ENCODE assay signal across 8 mouse cellular contexts in genomic region chr12:111485652-111486306, GRCm38 (mm10). TPM values are rescaled to one million over a fixed set of nuclear protein-coding genes. Genes with fewer than 3 reads are reported as not detected.
DNase-seq lines count a peak whose midpoint lies in the region; ATAC-seq lines count a peak whose summit lies in the region.

TSS of gene Gm266 (minus strand) at chr12:111485823.

- no peaks in the 10 kb centered on the region for H3K9me3 ChIP-seq in heart, embryonic 13.5 days
- no peaks in the 10 kb centered on the region for H3K9me3 ChIP-seq in limb, embryonic 11.5 days (ENCODE audit: control insufficient read depth, low read length)
- H3K9me3 ChIP-seq in neural tube, embryonic 12.5 days: no peaks in the 10 kb centered on the region

- peak within 1 kb of the TSS; percentile 75 for H3K9ac ChIP-seq in heart, embryonic 13.5 days
- peak within 1 kb of the TSS; percentile 63 for H3K9ac ChIP-seq in limb, embryonic 11.5 days (ENCODE audit: low read length)
- H3K9ac ChIP-seq in neural tube, embryonic 12.5 days: peak within 1 kb of the TSS; percentile 48; the same call in 1 of the 2 replicates

- no peak within 1 kb of the TSS for H3K27ac ChIP-seq in brown adipose tissue, adult 24 weeks (replicated peaks; ENCODE audit: low read depth, low read length)
- no peak within 1 kb of the TSS for H3K27ac ChIP-seq in heart, embryonic 13.5 days (replicated peaks)
- peak within 1 kb of the TSS; percentile 47; the same call in 1 of the 2 replicates for H3K27ac ChIP-seq in limb, embryonic 11.5 days (replicated peaks; ENCODE audit: low read depth, low read length)
- no peak within 1 kb of the TSS for H3K27ac ChIP-seq in neural tube, embryonic 12.5 days

- H3K27me3 ChIP-seq in heart, embryonic 13.5 days (replicated peaks): peaks cover 84% of the 10 kb centered on the region
- peaks cover 20% of the 10 kb centered on the region for H3K27me3 ChIP-seq in limb, embryonic 11.5 days (ENCODE audit: control insufficient read depth, insufficient read depth, low read length)
- peaks cover 57% of the 10 kb centered on the region for H3K27me3 ChIP-seq in neural tube, embryonic 12.5 days (replicated peaks)

- H3K36me3 ChIP-seq in heart, embryonic 13.5 days: no peaks in the 10 kb centered on the region
- no peaks in the 10 kb centered on the region for H3K36me3 ChIP-seq in limb, embryonic 11.5 days (ENCODE audit: control insufficient read depth, insufficient read depth, low read length)
- H3K36me3 ChIP-seq in neural tube, embryonic 12.5 days: no peaks in the 10 kb centered on the region

- peak within 1 kb of the TSS; percentile 51 for H3K4me3 ChIP-seq in brown adipose tissue, adult 24 weeks (ENCODE audit: insufficient read depth, low read depth, low read length)
- peak within 1 kb of the TSS; percentile 61 for H3K4me3 ChIP-seq in heart, embryonic 13.5 days
- H3K4me3 ChIP-seq in limb, embryonic 11.5 days (ENCODE audit: low read depth, low read length): peak within 1 kb of the TSS; percentile 53
- peak within 1 kb of the TSS; percentile 42 for H3K4me3 ChIP-seq in neural tube, embryonic 12.5 days

- under 1% methylated on average over 52 of the region's 58 CpGs for WGBS in heart, embryonic 13.5 days
- under 1% methylated on average over 54 of the region's 58 CpGs for WGBS in limb, embryonic 11.5 days
- WGBS in neural tube, embryonic 12.5 days: under 1% methylated on average over 58 of the region's 58 CpGs

- intact Hi-C loops in left cerebral cortex, postnatal 4 days (cut with DNase I): no loop called here
- intact Hi-C loops in left cerebral cortex, postnatal 14 days (cut with DNase I): no loop called here

- DNase-seq in left cerebral cortex, postnatal 4 days: peak; percentile 18
- no peak for DNase-seq in left cerebral cortex, postnatal 14 days (ENCODE audit: low spot score in 2 of 2)
- peak; percentile 82 for DNase-seq in limb, embryonic 11.5 days (ENCODE audit: low spot score)
- DNase-seq in Muller cell, postnatal 12 days (ENCODE audit: inconsistent ontology term): no peak

- peak; percentile 54; the same call in 1 of the 2 replicates for ATAC-seq in heart, embryonic 13.5 days (ENCODE audit: extremely low read depth, insufficient number of reproducible peaks, low FRiP score, low TSS enrichment)
- peak; percentile 90 for ATAC-seq in limb, embryonic 11.5 days (ENCODE audit: insufficient number of reproducible peaks, low FRiP score, low TSS enrichment, low read depth)
- peak; percentile 74; the same call in 1 of the 2 replicates for ATAC-seq in neural tube, embryonic 12.5 days (ENCODE audit: low FRiP score, low read depth)
- no peak for ATAC-seq in megakaryocyte-erythroid progenitor cell, adult 5-6 weeks (replicated peaks; ENCODE audit: low FRiP score, low TSS enrichment, poor library complexity, severe bottlenecking)

- peak within 1 kb of the TSS; percentile 89 for H3K4me2 ChIP-seq in heart, embryonic 13.5 days
- H3K4me2 ChIP-seq in limb, embryonic 11.5 days (ENCODE audit: low read depth, severe bottlenecking): peak within 1 kb of the TSS; percentile 83
- peak within 1 kb of the TSS; percentile 70 for H3K4me2 ChIP-seq in neural tube, embryonic 12.5 days (replicated peaks)

- peaks cover 6% of the 10 kb centered on the region; the same call in 1 of the 2 replicates for H3K4me1 ChIP-seq in brown adipose tissue, adult 24 weeks (ENCODE audit: control insufficient read depth, insufficient read depth, insufficient read length, low read length)
- H3K4me1 ChIP-seq in heart, embryonic 13.5 days: peaks cover 20% of the 10 kb centered on the region
- H3K4me1 ChIP-seq in limb, embryonic 11.5 days (ENCODE audit: control insufficient read depth, insufficient read depth, low read length): peaks cover 9% of the 10 kb centered on the region; the same call in 1 of the 2 replicates
- peaks cover 13% of the 10 kb centered on the region for H3K4me1 ChIP-seq in neural tube, embryonic 12.5 days

RNA-seq across cellular contexts. Expression of gene Gm266, which starts in this region (rescaled TPM):
- 1 to 10 TPM; 2.2 to 2.8 TPM for total RNA-seq in left cerebral cortex, postnatal 4 days (2021)
- total RNA-seq in left cerebral cortex, postnatal 14 days (2021): 1 to 10 TPM; 4.0 to 6.6 TPM
- not detected in 2 replicates for polyA plus RNA-seq in brown adipose tissue, adult 24 weeks (2012; ENCODE audit: insufficient read depth, insufficient read length, missing spikeins)
- 2.1 and 2.5 TPM in 2 replicates for polyA plus RNA-seq in heart, embryonic 13.5 days (2015; fragmentation: Nextera tagmentation; extraction: Ambion mirVana)
- polyA plus RNA-seq in limb, embryonic 11.5 days (2014; fragmentation: Nextera tagmentation; extraction: Ambion mirVana): 11.4 and 13.8 TPM in 2 replicates
- polyA plus RNA-seq in neural tube, embryonic 12.5 days (2016; fragmentation: Nextera tagmentation; extraction: Ambion mirVana): 2.5 and 4.1 TPM in 2 replicates
- not detected in 2 replicates for total RNA-seq in megakaryocyte-erythroid progenitor cell, adult 5-6 weeks (2014; fragmentation: Nextera tagmentation)
- not detected in 2 replicates for total RNA-seq in megakaryocyte-erythroid progenitor cell, adult 5-6 weeks (2017)

Comparison
In these comparisons a context has a peak if more than half of its experiments do, and no peak if none do; other contexts are left out.
1. DNase-seq: peak in left cerebral cortex, postnatal 4 days (single experiment) and limb, embryonic 11.5 days (single experiment); none in left cerebral cortex, postnatal 14 days (0 of 2) and Muller cell, postnatal 12 days (single experiment).
2. Peak in every context shown above with its lines, with median percentiles within 50 percentile points of each other: H3K4me3 ChIP-seq, H3K4me2 ChIP-seq and H3K9ac ChIP-seq.